Comparison of ENCODE assay signal across 8 mouse cellular contexts in the genomic region with DNA sequence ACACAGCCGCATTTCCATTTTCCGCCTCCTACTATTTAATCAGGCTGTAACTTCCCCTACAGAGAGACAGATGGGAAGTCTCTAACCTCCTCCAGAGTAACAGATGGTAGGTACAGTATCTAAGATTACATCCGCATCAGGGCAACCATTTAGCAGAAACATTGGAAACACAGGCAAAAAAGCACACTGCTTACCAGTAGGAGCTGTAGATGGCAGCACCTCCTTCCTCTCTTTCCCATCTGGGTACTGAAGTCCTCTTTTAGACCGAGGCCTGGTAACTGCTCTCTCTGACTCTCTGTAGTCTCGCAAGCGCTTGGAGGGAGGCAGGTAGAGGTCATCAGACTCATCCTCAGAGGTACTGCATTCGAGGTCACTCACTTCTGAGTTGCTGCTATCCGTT. TPM values are rescaled to one million over a fixed set of nuclear protein-coding genes. Genes with fewer than 3 reads are reported as not detected.
A peak's percentile ranks its signal among the peaks of the same experiment; 100 is the strongest.
DNase-seq lines count a peak whose midpoint lies in the region; ATAC-seq and TF ChIP-seq lines count a peak whose summit lies in the region.

No protein-coding gene starts in this region.

- H3K4me2 ChIP-seq in hindbrain, embryonic 13.5 days = no peak overlapping the region
- H3K4me2 ChIP-seq in midbrain, embryonic 16.5 days (ENCODE audit: low read length) = no peak overlapping the region

- H3K4me3 ChIP-seq in hindbrain, embryonic 13.5 days = no peak overlapping the region
- H3K4me3 ChIP-seq in midbrain, embryonic 16.5 days (ENCODE audit: low read depth, low read length) = no peak overlapping the region
- H3K4me3 ChIP-seq in thymus, adult 2 months (ENCODE audit: control insufficient read depth, insufficient read depth, low read length) = no peak overlapping the region

- TF ChIP-seq CTCF in thymus, adult 2 months (IDR thresholded peaks at IDR 0.05; ENCODE audit: borderline replicate concordance, control insufficient read depth, extremely low read depth, insufficient read depth, low read length, poor library complexity) = no peak

- DNase-seq in heart, postnatal 4 days = peak; percentile 11
- no peak for DNase-seq in heart, postnatal 36 days
- DNase-seq in cerebellum, adult 11 months = peak; percentile 73
- DNase-seq in left cerebral cortex, adult 11 months (ENCODE audit: low spot score) = peak; percentile 40
- DNase-seq in ovary, adult 18-20 months (ENCODE audit: low spot score) = no peak
- DNase-seq in thymus, adult 2 months = no peak

- H3K27me3 ChIP-seq in hindbrain, embryonic 13.5 days = no peaks in the 10 kb centered on the region
- H3K27me3 ChIP-seq in midbrain, embryonic 16.5 days (ENCODE audit: control insufficient read depth, insufficient read depth, low read depth, low read length) = no peaks in the 10 kb centered on the region
- H3K27me3 ChIP-seq in thymus, adult 2 months (ENCODE audit: control insufficient read depth, insufficient read depth, low read length) = no peaks in the 10 kb centered on the region

- no peak for TF ChIP-seq POLR2A in thymus, adult 2 months (IDR thresholded peaks at IDR 0.05; ENCODE audit: control insufficient read depth, extremely low read depth, insufficient read depth, low read length, poor library complexity)

- WGBS in hindbrain, embryonic 13.5 days = 72% methylated on average over 8 of the region's 8 CpGs
- WGBS in midbrain, embryonic 16.5 days = 70% methylated on average over 8 of the region's 8 CpGs
- WGBS in thymus, adult 2 months = 94% methylated on average over 8 of the region's 8 CpGs

- H3K27ac ChIP-seq in hindbrain, embryonic 13.5 days = peak overlapping the region; percentile 23
- H3K27ac ChIP-seq in midbrain, embryonic 16.5 days (ENCODE audit: low read length) = no peak overlapping the region
- no peak overlapping the region for H3K27ac ChIP-seq in thymus, adult 2 months (ENCODE audit: control insufficient read depth, insufficient read depth, low read length)

- no peaks in the 10 kb centered on the region for H3K9me3 ChIP-seq in hindbrain, embryonic 13.5 days
- H3K9me3 ChIP-seq in midbrain, embryonic 16.5 days (replicated peaks; ENCODE audit: control insufficient read depth, low read length, poor library complexity, severe bottlenecking) = no peaks in the 10 kb centered on the region

- intact Hi-C loops in heart, postnatal 36 days (cut with DNase I) = loop anchor here (2.0 kb wide), 1 partner anchor 154 kb away; no protein-coding TSS in a partner anchor

- H3K9ac ChIP-seq in hindbrain, embryonic 13.5 days = no peak overlapping the region
- peak overlapping the region; percentile 25; the same call in 1 of the 2 replicates for H3K9ac ChIP-seq in midbrain, embryonic 16.5 days (ENCODE audit: low read depth, low read length)

- H3K4me1 ChIP-seq in hindbrain, embryonic 13.5 days (replicated peaks) = no peaks in the 10 kb centered on the region
- no peaks in the 10 kb centered on the region for H3K4me1 ChIP-seq in midbrain, embryonic 16.5 days (ENCODE audit: control insufficient read depth, insufficient read depth, low read length)
- H3K4me1 ChIP-seq in thymus, adult 2 months (replicated peaks; ENCODE audit: control insufficient read depth, insufficient read depth, low read length) = no peaks in the 10 kb centered on the region

- ATAC-seq in hindbrain, embryonic 13.5 days (ENCODE audit: low FRiP score) = peak; percentile 87
- peak; percentile 72; the same call in 1 of the 2 replicates for ATAC-seq in midbrain, embryonic 16.5 days

- peaks cover 4% of the 10 kb centered on the region; the same call in 1 of the 2 replicates for H3K36me3 ChIP-seq in hindbrain, embryonic 13.5 days
- H3K36me3 ChIP-seq in midbrain, embryonic 16.5 days (ENCODE audit: control insufficient read depth, insufficient read depth, low read length) = no peaks in the 10 kb centered on the region
- peaks cover 36% of the 10 kb centered on the region for H3K36me3 ChIP-seq in thymus, adult 2 months (ENCODE audit: control insufficient read depth, insufficient read depth, low read length)

RNA-seq across cellular contexts. Expression of gene Sgo1, which starts 10.4 kb away (rescaled TPM):
- total RNA-seq in heart, postnatal 4 days (2021) = 1 to 10 TPM; 8.3 to 9.7 TPM
- under 1 TPM; 0.22 TPM for total RNA-seq in heart, postnatal 36 days (2021)
- polyA plus RNA-seq in hindbrain, embryonic 13.5 days (2015; fragmentation: Nextera tagmentation; extraction: Ambion mirVana) = 8.3 and 9.0 TPM in 2 replicates
- 2.5 and 4.3 TPM in 2 replicates for polyA plus RNA-seq in midbrain, embryonic 16.5 days (2015; fragmentation: Nextera tagmentation; extraction: Ambion mirVana)
- 4.2 and 5.2 TPM in 2 replicates for polyA plus RNA-seq in thymus, adult 2 months (2012; rRNA removed)

Comparison
In these comparisons a context has a peak if more than half of its experiments do, and no peak if none do; other contexts are left out.
1. DNase-seq: peak in heart, postnatal 4 days (single experiment), cerebellum, adult 11 months (single experiment) and left cerebral cortex, adult 11 months (single experiment); none in heart, postnatal 36 days (0 of 2), ovary, adult 18-20 months (single experiment) and thymus, adult 2 months (single experiment).